ENCODE assay signal across 8 mouse cellular contexts in the genomic region with DNA sequence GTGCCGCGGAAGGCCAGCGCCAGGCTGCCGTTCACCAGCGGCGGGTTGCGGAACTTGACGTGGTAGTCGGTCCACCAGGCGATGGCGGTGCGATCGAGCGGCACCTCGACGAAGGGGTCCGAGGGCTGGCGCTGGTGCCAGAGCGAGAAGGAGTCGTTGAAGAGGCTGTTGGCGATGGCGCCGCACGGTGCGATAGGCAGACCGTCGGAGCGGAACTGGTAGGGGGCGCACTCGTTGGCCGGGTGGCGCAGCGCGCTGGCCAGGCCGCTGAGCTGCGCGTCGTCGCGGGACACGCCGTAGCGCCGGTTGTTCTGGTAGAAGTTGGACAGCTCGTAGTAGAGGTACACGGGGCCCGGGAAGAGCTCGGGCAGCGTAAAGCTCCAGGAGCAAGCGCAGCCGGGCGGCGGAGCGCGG. TPM values are rescaled to one million over a fixed set of nuclear protein-coding genes. Genes with fewer than 3 reads are reported as not detected.
DNase-seq lines count a peak whose midpoint lies in the region; ATAC-seq lines count a peak whose summit lies in the region.

No protein-coding gene starts in this region.

- intact Hi-C loops in heart, postnatal 14 days (cut with DNase I): no loop called here

- H3K27ac ChIP-seq in forebrain, embryonic 10.5 days: peak overlapping the region; percentile 35; the same call in 1 of the 2 replicates

- peak overlapping the region; percentile 53 for H3K4me3 ChIP-seq in forebrain, embryonic 10.5 days

- H3K27me3 ChIP-seq in forebrain, embryonic 10.5 days (ENCODE audit: poor library complexity, severe bottlenecking): peaks cover 96% of the 10 kb centered on the region

- no peaks in the 10 kb centered on the region for H3K36me3 ChIP-seq in forebrain, embryonic 10.5 days (replicated peaks)

- ATAC-seq in megakaryocyte, adult 5-6 weeks (ENCODE audit: poor library complexity, severe bottlenecking): peak; percentile 74

- H3K4me1 ChIP-seq in forebrain, embryonic 10.5 days: peaks cover 34% of the 10 kb centered on the region

- no peaks in the 10 kb centered on the region for H3K9me3 ChIP-seq in forebrain, embryonic 10.5 days

- DNase-seq in layer of hippocampus, postnatal 10 days (ENCODE audit: low spot score in 2 of 2): peak; percentile 25 to 30
- no peak for DNase-seq in layer of hippocampus, postnatal 25 days (ENCODE audit: extremely low spot score in 1 of 2, low spot score in 1 of 2)
- no peak for DNase-seq in forebrain, embryonic 10.5 days (ENCODE audit: extremely low spot score, low spot score)
- peak; percentile 53 to 55 for DNase-seq in heart, postnatal 14 days
- DNase-seq in kidney, postnatal 25 days: peak; percentile 48 to 65
- DNase-seq in testis, postnatal 10 days (ENCODE audit: low spot score): peak; percentile 56
- no peak for DNase-seq in frontal cortex, postnatal 36 days (ENCODE audit: low spot score in 2 of 2)

- 1% methylated on average over 55 of the region's 55 CpGs for WGBS in forebrain, embryonic 10.5 days

RNA-seq across cellular contexts. Expression of a gene that starts 0.5 kb away (rescaled TPM):
- total RNA-seq in layer of hippocampus, postnatal 10 days (2021): under 1 TPM in 1 of 2 experiments, not detected in 1; 0.13 TPM
- under 1 TPM in 1 of 2 experiments, not detected in 1; 0.12 TPM for total RNA-seq in layer of hippocampus, postnatal 25 days (2021)
- 3.8 and 5.0 TPM in 2 replicates for polyA plus RNA-seq in forebrain, embryonic 10.5 days (2016; fragmentation: Nextera tagmentation; extraction: Ambion mirVana)
- under 1 TPM; 0.22 to 0.27 TPM for total RNA-seq in heart, postnatal 14 days (2021)
- total RNA-seq in megakaryocyte, adult 5-6 weeks (2015): 0.16 TPM in 1 of 2 replicates, not detected in the other
- total RNA-seq in megakaryocyte, adult 5-6 weeks (2017): not detected in 2 replicates

RNA-seq across cellular contexts. Expression of a gene that starts 38.9 kb away (rescaled TPM):
- 1 to 10 TPM; 5.6 to 7.0 TPM for total RNA-seq in layer of hippocampus, postnatal 10 days (2021)
- 1 to 10 TPM; 2.9 to 4.0 TPM for total RNA-seq in layer of hippocampus, postnatal 25 days (2021)
- 3.8 and 4.8 TPM in 2 replicates for polyA plus RNA-seq in forebrain, embryonic 10.5 days (2016; fragmentation: Nextera tagmentation; extraction: Ambion mirVana)
- total RNA-seq in heart, postnatal 14 days (2021): 10 to 100 TPM; 25.1 to 27.2 TPM
- 15.5 and 15.6 TPM in 2 replicates for total RNA-seq in megakaryocyte, adult 5-6 weeks (2015)
- total RNA-seq in megakaryocyte, adult 5-6 weeks (2017): 14.0 and 14.1 TPM in 2 replicates

Comparison
In these comparisons a context has a peak if more than half of its experiments do, and no peak if none do; other contexts are left out.
1. DNase-seq: peak in layer of hippocampus, postnatal 10 days (2 of 2), heart, postnatal 14 days (2 of 2), kidney, postnatal 25 days (2 of 2) and testis, postnatal 10 days (single experiment); none in layer of hippocampus, postnatal 25 days (0 of 2), forebrain, embryonic 10.5 days (single experiment) and frontal cortex, postnatal 36 days (0 of 2).